Mouse (Mus musculus): ENCODE results near the gene Cavin1. TPM values are rescaled to one million over a fixed set of nuclear protein-coding genes. Genes with fewer than 3 reads are reported as not detected.

Cavin1 gene
- total and polyA plus RNA-seq, 2 experiments from 2014 or later = 305 to 442 TPM

DNA sequence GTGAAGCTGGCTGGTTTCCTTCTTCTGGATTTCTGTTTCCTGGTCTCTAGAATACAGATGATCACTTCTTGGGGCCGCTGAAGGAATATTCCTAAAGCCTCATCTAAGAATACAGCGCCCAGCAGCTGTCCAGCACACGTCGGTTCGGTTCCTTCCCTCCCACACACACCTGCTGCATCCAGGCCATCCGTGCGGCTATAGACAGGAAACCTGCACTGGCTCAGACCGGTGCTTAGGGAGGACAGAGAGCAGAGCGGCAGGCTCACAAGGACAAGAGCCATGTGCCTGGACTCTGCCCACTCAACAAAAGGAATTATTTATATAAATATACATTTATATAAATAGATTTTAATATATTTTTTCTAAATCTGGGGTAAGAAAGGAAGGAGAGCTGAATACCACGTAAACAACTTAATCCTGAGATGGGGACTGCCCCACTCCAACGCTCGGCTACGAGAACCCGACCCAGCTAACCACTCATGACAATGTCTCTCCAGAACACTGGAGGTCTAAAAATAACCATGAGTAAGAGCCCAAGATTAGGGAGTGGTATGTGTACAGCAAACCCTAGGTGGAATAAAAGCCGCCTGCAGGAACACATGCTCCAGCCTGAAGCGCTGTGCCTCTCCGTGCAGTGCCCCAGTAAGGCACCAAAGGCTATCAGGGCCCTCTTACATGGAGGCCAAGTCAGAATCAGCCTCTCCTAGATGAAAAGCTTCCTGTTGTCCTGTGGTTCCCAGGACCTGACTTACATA is 58.1 kb downstream of the Cavin1 start:
- 26% methylated on average over 17 of the region's 17 CpGs for WGBS
- H3K9me3 ChIP-seq (replicated peaks; ENCODE audit: control insufficient read depth, low read length) = no peaks in the 10 kb centered on the region
- no peaks in the 10 kb centered on the region for H3K27me3 ChIP-seq (ENCODE audit: control insufficient read depth, insufficient read depth, low read length)
- ATAC-seq (ENCODE audit: insufficient read depth, low read depth) (peak; percentile 92), DNase-seq (ENCODE audit: low spot score) (peak; percentile 78)
- H3K4me1 ChIP-seq (ENCODE audit: control insufficient read depth, insufficient read depth) = peaks cover 4% of the 10 kb centered on the region
- H3K9ac ChIP-seq (replicated peaks; ENCODE audit: low read depth, low read length) = 0 out of 2 replicates have a peak overlapping the region, but pooled peaks have one; percentile 16
- H3K27ac ChIP-seq (ENCODE audit: low read depth) = peak overlapping the region; percentile 78
- no peak overlapping the region for H3K4me3 ChIP-seq (ENCODE audit: low read depth, low read length)
- peaks cover 56% of the 10 kb centered on the region for H3K36me3 ChIP-seq (replicated peaks; ENCODE audit: control insufficient read depth, insufficient read depth, low read length)
- TF ChIP-seq EP300 (IDR thresholded peaks at IDR 0.05; ENCODE audit: low read depth) = no peak
- no peak for TF ChIP-seq CTCF (IDR thresholded peaks at IDR 0.05; ENCODE audit: low read depth)
- peak overlapping the region; percentile 8; the same call in 1 of the 2 replicates for H3K4me2 ChIP-seq (ENCODE audit: low read depth, low read length)

DNA sequence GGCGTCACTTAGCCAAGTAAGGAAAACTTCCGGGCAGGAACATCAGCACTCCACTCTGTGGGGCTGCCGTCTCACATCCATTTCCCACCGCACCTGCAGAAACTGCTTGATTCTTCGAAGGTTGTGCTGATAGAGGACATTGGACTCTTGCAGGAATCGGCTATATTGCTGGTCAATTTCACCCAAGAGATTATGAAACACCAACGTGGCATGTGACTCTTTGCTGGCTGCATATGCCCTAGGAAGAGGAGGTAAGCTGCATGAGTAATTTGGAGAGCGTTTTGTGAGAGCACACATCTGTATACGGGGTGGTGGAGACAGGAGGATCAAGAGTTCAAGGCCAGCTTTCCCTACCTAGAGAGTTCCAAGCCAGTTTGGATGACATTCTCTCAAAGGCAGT is 62.1 kb downstream of the Cavin1 start:
- H3K9me3 ChIP-seq (replicated peaks; ENCODE audit: control insufficient read depth, low read length) = no peaks in the 10 kb centered on the region
- no peak for ATAC-seq (ENCODE audit: insufficient read depth, low read depth)
- DNase-seq (ENCODE audit: low spot score) = no peak
- H3K27me3 ChIP-seq (ENCODE audit: control insufficient read depth, insufficient read depth, low read length) = no peaks in the 10 kb centered on the region
- WGBS = 87% methylated on average over 9 of the region's 9 CpGs
- no peak overlapping the region for H3K27ac ChIP-seq (ENCODE audit: low read depth)
- H3K4me2 ChIP-seq (ENCODE audit: low read depth, low read length) = no peak overlapping the region
- peaks cover 72% of the 10 kb centered on the region for H3K36me3 ChIP-seq (replicated peaks; ENCODE audit: control insufficient read depth, insufficient read depth, low read length)
- H3K4me3 ChIP-seq (ENCODE audit: low read depth, low read length) = no peak overlapping the region
- H3K4me1 ChIP-seq (ENCODE audit: control insufficient read depth, insufficient read depth) = peaks cover 4% of the 10 kb centered on the region
- H3K9ac ChIP-seq (replicated peaks; ENCODE audit: low read depth, low read length) = no peak overlapping the region
- TF ChIP-seq CTCF (IDR thresholded peaks at IDR 0.05; ENCODE audit: low read depth) = no peak

DNA sequence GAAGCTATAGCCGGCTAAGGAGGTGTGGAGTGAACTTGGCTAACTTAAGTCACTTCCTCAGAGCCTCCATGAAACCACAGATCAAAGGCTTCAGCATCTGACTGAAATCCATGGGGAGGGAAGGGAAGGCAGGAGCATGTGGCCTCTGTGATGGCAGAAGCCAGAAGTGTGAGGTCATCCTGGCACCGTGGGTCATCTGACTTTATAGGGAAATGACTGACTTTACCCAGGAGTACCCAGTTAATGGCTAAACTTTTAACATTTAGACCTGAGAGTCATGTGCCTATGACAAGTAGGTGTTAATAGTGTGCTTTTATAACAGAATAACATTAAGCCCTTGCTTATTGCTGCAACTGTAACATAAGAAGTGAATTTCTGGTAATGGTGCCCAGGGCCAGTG is 62.6 kb downstream of the Cavin1 start:
- H3K4me2 ChIP-seq (ENCODE audit: low read depth, low read length) = no peak overlapping the region
- peaks cover 77% of the 10 kb centered on the region for H3K36me3 ChIP-seq (replicated peaks; ENCODE audit: control insufficient read depth, insufficient read depth, low read length)
- ATAC-seq (ENCODE audit: insufficient read depth, low read depth) (no peak), DNase-seq (ENCODE audit: low spot score) (no peak)
- H3K9me3 ChIP-seq (replicated peaks; ENCODE audit: control insufficient read depth, low read length) = no peaks in the 10 kb centered on the region
- H3K4me1 ChIP-seq (ENCODE audit: control insufficient read depth, insufficient read depth) = peaks cover 4% of the 10 kb centered on the region
- H3K9ac ChIP-seq (replicated peaks; ENCODE audit: low read depth, low read length) = no peak overlapping the region
- 73% methylated on average over 2 of the region's 2 CpGs for WGBS
- no peak overlapping the region for H3K4me3 ChIP-seq (ENCODE audit: low read depth, low read length)
- H3K27ac ChIP-seq (ENCODE audit: low read depth) = no peak overlapping the region
- H3K27me3 ChIP-seq (ENCODE audit: control insufficient read depth, insufficient read depth, low read length) = no peaks in the 10 kb centered on the region
- no peak for TF ChIP-seq CTCF (IDR thresholded peaks at IDR 0.05; ENCODE audit: low read depth)
- TF ChIP-seq EP300 (IDR thresholded peaks at IDR 0.05; ENCODE audit: low read depth) = no peak

DNA sequence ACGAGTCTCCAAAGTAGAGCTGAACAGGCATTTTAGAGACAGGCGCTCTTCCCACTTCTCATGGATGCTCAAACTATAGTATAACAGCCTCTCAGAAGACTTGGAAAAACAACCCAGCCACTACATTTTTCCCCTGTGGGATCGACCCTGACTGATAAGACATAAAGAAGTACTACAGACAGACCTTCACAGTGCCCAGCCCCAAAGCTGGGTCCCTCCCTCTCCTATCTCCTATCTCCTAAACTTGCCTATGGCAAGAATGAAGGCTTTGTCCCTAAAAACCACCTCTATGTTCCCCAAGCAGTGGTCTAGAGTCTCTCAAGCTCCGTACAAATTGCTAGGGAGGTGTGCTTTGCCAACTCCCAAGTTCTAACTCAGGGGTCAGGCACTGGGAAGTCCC is 63.8 kb downstream of the Cavin1 start:
- Histone ChIP-seq H3K9me3 (replicated peaks; ENCODE audit: control insufficient read depth, low read length) (no peaks in the 10 kb centered on the region), H3K4me2 (ENCODE audit: low read depth, low read length) (no peak overlapping the region), H3K36me3 (replicated peaks; ENCODE audit: control insufficient read depth, insufficient read depth, low read length) (peaks cover 88% of the 10 kb centered on the region), H3K27me3 (ENCODE audit: control insufficient read depth, insufficient read depth, low read length) (no peaks in the 10 kb centered on the region), H3K9ac (replicated peaks; ENCODE audit: low read depth, low read length) (no peak overlapping the region), H3K27ac (ENCODE audit: low read depth) (no peak overlapping the region), H3K4me1 (ENCODE audit: control insufficient read depth, insufficient read depth) (no peaks in the 10 kb centered on the region), H3K4me3 (ENCODE audit: low read depth, low read length) (no peak overlapping the region)
- DNase-seq (ENCODE audit: low spot score) = no peak
- WGBS = 71% methylated on average over 4 of the region's 4 CpGs
- TF ChIP-seq CTCF (IDR thresholded peaks at IDR 0.05; ENCODE audit: low read depth) = no peak
- no peak for ATAC-seq (ENCODE audit: insufficient read depth, low read depth)

Other genes with a start within 250 kb of the Cavin1 start
- gene Rab5c, start 232.7 kb downstream of the Cavin1 start, total RNA-seq (2014; rRNA removed; ENCODE audit: low replicate concordance) = 99.1 and 117 TPM in 2 replicates
- gene Rab5c, start 232.7 kb downstream of the Cavin1 start, polyA plus RNA-seq (2015; fragmentation: Nextera tagmentation; extraction: Ambion mirVana) = 11.0 and 12.0 TPM in 2 replicates
- not detected in 2 replicates for gene Kcnh4, start 210.9 kb downstream of the Cavin1 start, total RNA-seq (2014; rRNA removed; ENCODE audit: low replicate concordance)
- not detected in 2 replicates for gene Kcnh4, start 210.9 kb downstream of the Cavin1 start, polyA plus RNA-seq (2015; fragmentation: Nextera tagmentation; extraction: Ambion mirVana)
- not detected in 2 replicates for gene Hcrt, start 208.0 kb downstream of the Cavin1 start, total RNA-seq (2014; rRNA removed; ENCODE audit: low replicate concordance)
- gene Hcrt, start 208.0 kb downstream of the Cavin1 start, polyA plus RNA-seq (2015; fragmentation: Nextera tagmentation; extraction: Ambion mirVana) = not detected in 2 replicates
- 8.2 and 13.0 TPM in 2 replicates for gene Ghdc, start 199.9 kb downstream of the Cavin1 start, total RNA-seq (2014; rRNA removed; ENCODE audit: low replicate concordance)
- 6.8 and 7.0 TPM in 2 replicates for gene Ghdc, start 199.9 kb downstream of the Cavin1 start, polyA plus RNA-seq (2015; fragmentation: Nextera tagmentation; extraction: Ambion mirVana)
- gene Stat5b, start 120.2 kb downstream of the Cavin1 start, total RNA-seq (2014; rRNA removed; ENCODE audit: low replicate concordance) = 29.2 and 48.2 TPM in 2 replicates
- gene Stat5b, start 120.2 kb downstream of the Cavin1 start, polyA plus RNA-seq (2015; fragmentation: Nextera tagmentation; extraction: Ambion mirVana) = 22.5 and 23.3 TPM in 2 replicates
- gene Stat5a, start 111.5 kb downstream of the Cavin1 start, total RNA-seq (2014; rRNA removed; ENCODE audit: low replicate concordance) = 12.6 and 21.3 TPM in 2 replicates
- 9.6 and 11.7 TPM in 2 replicates for gene Stat5a, start 111.5 kb downstream of the Cavin1 start, polyA plus RNA-seq (2015; fragmentation: Nextera tagmentation; extraction: Ambion mirVana)
- 105 and 128 TPM in 2 replicates for gene Stat3, start 31.3 kb downstream of the Cavin1 start, total RNA-seq (2014; rRNA removed; ENCODE audit: low replicate concordance)
- gene Stat3, start 31.3 kb downstream of the Cavin1 start, polyA plus RNA-seq (2015; fragmentation: Nextera tagmentation; extraction: Ambion mirVana) = 53.5 and 65.7 TPM in 2 replicates
- 57.0 and 57.1 TPM in 2 replicates for gene Atp6v0a1, start 38.6 kb upstream of the Cavin1 start, total RNA-seq (2014; rRNA removed; ENCODE audit: low replicate concordance)
- gene Atp6v0a1, start 38.6 kb upstream of the Cavin1 start, polyA plus RNA-seq (2015; fragmentation: Nextera tagmentation; extraction: Ambion mirVana) = 49.2 and 50.3 TPM in 2 replicates
- gene Naglu, start 99.1 kb upstream of the Cavin1 start, total RNA-seq (2014; rRNA removed; ENCODE audit: low replicate concordance) = 15.8 and 20.2 TPM in 2 replicates
- gene Naglu, start 99.1 kb upstream of the Cavin1 start, polyA plus RNA-seq (2015; fragmentation: Nextera tagmentation; extraction: Ambion mirVana) = 10.3 and 12.0 TPM in 2 replicates
- gene Hsd17b1, start 107.5 kb upstream of the Cavin1 start, total RNA-seq (2014; rRNA removed; ENCODE audit: low replicate concordance) = not detected in 2 replicates
- gene Hsd17b1, start 107.5 kb upstream of the Cavin1 start, polyA plus RNA-seq (2015; fragmentation: Nextera tagmentation; extraction: Ambion mirVana) = 0.08 TPM in 1 of 2 replicates, not detected in the other
- 44.6 and 64.1 TPM in 2 replicates for gene Coasy, start 111.7 kb upstream of the Cavin1 start, total RNA-seq (2014; rRNA removed; ENCODE audit: low replicate concordance)
- gene Coasy, start 111.7 kb upstream of the Cavin1 start, polyA plus RNA-seq (2015; fragmentation: Nextera tagmentation; extraction: Ambion mirVana) = 26.8 and 26.9 TPM in 2 replicates
- 21.8 and 46.6 TPM in 2 replicates for gene Mlx, start 116.4 kb upstream of the Cavin1 start, total RNA-seq (2014; rRNA removed; ENCODE audit: low replicate concordance)
- 26.7 and 29.0 TPM in 2 replicates for gene Mlx, start 116.4 kb upstream of the Cavin1 start, polyA plus RNA-seq (2015; fragmentation: Nextera tagmentation; extraction: Ambion mirVana)
- 1.2 and 7.3 TPM in 2 replicates for gene Psmc3ip, start 124.5 kb upstream of the Cavin1 start, total RNA-seq (2014; rRNA removed; ENCODE audit: low replicate concordance)
- 10.3 and 12.0 TPM in 2 replicates for gene Psmc3ip, start 124.5 kb upstream of the Cavin1 start, polyA plus RNA-seq (2015; fragmentation: Nextera tagmentation; extraction: Ambion mirVana)
- gene Retreg3, start 149.0 kb upstream of the Cavin1 start, total RNA-seq (2014; rRNA removed; ENCODE audit: low replicate concordance) = 44.8 and 47.6 TPM in 2 replicates
- 11.3 and 11.7 TPM in 2 replicates for gene Retreg3, start 149.0 kb upstream of the Cavin1 start, polyA plus RNA-seq (2015; fragmentation: Nextera tagmentation; extraction: Ambion mirVana)
- 47.4 and 54.8 TPM in 2 replicates for gene Tubg1, start 149.1 kb upstream of the Cavin1 start, total RNA-seq (2014; rRNA removed; ENCODE audit: low replicate concordance)
- 38.7 and 39.4 TPM in 2 replicates for gene Tubg1, start 149.1 kb upstream of the Cavin1 start, polyA plus RNA-seq (2015; fragmentation: Nextera tagmentation; extraction: Ambion mirVana)
- gene Tubg2, start 185.0 kb upstream of the Cavin1 start, total RNA-seq (2014; rRNA removed; ENCODE audit: low replicate concordance) = 0.08 TPM in 1 of 2 replicates, not detected in the other
- gene Tubg2, start 185.0 kb upstream of the Cavin1 start, polyA plus RNA-seq (2015; fragmentation: Nextera tagmentation; extraction: Ambion mirVana) = 1.8 and 2.1 TPM in 2 replicates
- 0.54 and 1.4 TPM in 2 replicates for gene Cntnap1, start 199.6 kb upstream of the Cavin1 start, total RNA-seq (2014; rRNA removed; ENCODE audit: low replicate concordance)
- 0.20 and 0.21 TPM in 2 replicates for gene Cntnap1, start 199.6 kb upstream of the Cavin1 start, polyA plus RNA-seq (2015; fragmentation: Nextera tagmentation; extraction: Ambion mirVana)
- 22.0 and 23.2 TPM in 2 replicates for gene Plekhh3, start 200.5 kb upstream of the Cavin1 start, total RNA-seq (2014; rRNA removed; ENCODE audit: low replicate concordance)
- 9.5 and 10.6 TPM in 2 replicates for gene Plekhh3, start 200.5 kb upstream of the Cavin1 start, polyA plus RNA-seq (2015; fragmentation: Nextera tagmentation; extraction: Ambion mirVana)
- 0.19 TPM in 1 of 2 replicates, not detected in the other for gene Ccr10, start 204.6 kb upstream of the Cavin1 start, total RNA-seq (2014; rRNA removed; ENCODE audit: low replicate concordance)
- 0.31 and 0.52 TPM in 2 replicates for gene Ccr10, start 204.6 kb upstream of the Cavin1 start, polyA plus RNA-seq (2015; fragmentation: Nextera tagmentation; extraction: Ambion mirVana)

All from heart, postnatal 0 days (tissue).